Mouse (Mus musculus) brain, adult 2 months (tissue): ENCODE measurements at regions not wholly inside any gene's neighbourhood (a gene's known extent, or its start where the extent isn't known, plus 50 kb on each side); places are given as distances from the start of the nearest gene placed in this dataset.

Source experiments
- DNase-seq: peaks from one replicate; pipeline ENCODE4 v3.0.0; 2011; ENCODE audit warnings: low read depth, low spot score

DNA sequence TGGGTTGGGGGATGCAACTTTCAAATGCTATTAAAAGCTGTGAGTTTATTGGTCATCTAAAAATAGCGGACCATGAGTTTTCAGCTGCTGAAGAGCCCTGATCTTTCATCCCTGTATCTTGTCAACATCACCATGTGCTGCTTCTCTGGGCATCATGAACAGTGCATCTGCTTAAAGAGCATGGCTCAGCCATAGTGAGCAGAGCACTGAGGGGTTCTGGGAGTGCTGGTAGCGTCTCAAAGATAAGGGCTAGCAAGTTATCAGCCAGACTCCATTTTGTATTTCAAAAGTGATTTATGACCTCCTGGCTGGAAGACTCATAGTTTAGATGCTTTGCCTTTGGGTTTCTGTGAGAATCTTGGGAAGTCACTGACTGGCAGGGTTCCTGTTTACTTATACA is 173.5 kb upstream of the Itga4 start:
- DNase-seq, result no peak

DNA sequence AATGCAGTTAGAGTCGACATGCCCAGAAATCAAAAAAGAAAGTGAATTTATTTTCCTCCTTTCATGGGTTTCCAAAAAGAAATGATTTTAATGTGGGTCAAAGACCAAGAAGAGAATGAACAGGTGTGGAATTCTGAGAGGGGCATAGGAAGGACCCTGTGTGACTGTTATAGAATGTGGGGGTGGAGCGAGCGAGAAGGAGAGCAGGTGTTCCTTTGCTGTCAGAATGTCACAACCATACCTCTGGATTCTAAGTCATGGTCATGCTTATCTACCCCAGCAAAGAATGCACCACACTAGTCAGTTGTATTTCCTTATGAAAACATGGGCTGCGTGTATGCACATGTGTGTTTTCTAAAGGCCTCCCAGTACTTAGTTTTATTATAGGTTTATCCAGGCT is 168.9 kb upstream of the Itga4 start:
- DNase-seq, result no peak

DNA sequence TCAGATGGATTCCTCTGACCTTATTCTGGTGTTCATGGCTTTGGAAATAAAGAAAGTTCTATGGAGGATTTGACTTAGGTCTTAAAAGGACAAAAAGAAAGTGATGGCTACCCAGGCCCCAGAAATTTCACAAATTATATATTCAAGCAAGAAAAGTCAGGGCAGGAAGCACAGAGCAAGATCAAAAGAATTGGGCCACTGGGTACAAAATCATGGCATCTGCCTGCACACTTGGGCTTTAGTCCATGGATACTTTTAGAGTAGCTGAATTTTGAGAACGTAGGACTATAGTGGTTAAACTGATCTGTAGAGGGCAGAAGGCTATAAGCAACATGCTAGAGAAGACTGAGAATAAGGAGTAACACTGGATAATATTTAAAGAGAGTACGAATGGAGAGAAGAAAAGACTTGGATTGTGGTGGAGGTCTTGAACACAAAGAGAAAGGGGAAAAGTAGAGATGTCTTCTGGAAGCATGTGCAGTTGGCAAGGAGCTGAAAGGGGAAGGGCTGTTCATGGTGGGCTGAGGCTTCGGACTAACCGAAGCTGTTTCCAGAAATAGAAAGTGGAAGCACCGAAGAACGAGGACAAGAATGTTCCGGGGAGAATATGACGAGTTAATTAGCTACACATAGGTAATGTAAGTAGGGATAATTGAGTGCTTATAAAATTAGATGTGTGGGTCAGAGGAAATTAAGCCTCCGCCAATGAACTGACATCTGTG is 168.2 kb upstream of the Itga4 start:
- DNase-seq, result no peak

DNA sequence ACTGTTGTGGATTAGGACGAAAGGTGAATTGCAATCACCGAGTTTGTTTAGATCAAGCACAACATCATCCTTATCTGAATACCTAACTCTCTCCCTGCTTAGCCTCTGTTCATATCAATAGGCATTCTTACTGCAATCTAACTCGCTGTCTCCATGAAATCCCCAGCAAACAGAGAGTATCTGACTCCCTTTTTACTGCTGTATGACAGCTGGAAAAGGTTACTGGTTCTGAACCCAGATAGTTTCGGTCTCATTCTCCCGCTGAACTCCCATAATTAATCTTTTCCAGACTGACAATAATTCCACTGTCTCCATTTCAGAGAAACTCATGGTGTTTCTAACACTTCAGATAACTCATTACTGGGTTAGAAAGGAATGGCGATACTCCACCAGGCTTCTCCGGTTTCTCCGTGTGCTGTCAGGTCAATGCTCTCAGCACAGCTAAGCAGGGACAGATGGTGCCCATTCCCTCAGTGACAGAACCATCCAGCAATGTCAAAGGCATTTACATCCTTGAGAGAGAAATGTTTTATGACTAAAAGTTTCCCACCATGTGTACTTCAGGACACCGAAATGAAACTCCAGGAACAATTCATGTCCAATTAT is 167.5 kb upstream of the Itga4 start:
- peak; percentile 45 for DNase-seq

DNA sequence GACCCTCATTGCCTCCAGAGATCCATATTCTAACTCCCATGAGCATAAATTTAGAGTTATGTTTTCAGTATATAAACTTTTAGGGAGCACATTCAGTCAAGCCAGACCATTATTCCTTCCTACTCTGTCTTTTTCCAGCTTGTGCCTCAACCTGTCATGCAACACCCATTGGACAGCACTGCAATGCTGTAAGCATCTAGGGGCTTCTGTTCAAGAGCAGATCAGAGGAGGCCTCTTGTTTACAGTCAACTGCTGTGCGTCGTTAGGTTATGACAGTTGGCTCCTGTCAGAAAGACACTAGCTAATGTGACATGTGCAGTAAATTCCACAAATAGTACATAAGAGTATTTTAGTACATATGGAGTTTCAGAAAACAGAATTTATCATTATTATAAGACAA is 165.0 kb upstream of the Itga4 start:
- no peak for DNase-seq

DNA sequence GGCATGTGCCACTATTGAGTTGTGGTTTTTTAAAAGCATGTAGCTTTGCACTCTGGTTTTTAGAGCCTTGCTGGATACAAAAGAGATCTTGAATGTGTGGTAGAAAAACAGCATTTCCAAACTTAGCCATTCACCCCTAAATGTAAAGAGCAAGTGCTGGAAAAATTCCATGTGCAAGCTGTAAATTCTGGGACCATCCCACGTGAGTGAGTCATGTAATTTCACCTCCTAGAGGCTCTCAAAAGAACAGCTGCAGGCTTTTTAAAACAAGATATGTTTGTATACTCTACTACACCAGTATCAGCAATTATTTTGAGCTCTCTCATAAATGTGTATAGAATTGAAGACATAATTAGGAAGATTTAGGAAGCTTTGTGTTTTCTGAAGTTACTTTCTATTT is 160.9 kb upstream of the Itga4 start:
- DNase-seq, result peak; percentile 91

DNA sequence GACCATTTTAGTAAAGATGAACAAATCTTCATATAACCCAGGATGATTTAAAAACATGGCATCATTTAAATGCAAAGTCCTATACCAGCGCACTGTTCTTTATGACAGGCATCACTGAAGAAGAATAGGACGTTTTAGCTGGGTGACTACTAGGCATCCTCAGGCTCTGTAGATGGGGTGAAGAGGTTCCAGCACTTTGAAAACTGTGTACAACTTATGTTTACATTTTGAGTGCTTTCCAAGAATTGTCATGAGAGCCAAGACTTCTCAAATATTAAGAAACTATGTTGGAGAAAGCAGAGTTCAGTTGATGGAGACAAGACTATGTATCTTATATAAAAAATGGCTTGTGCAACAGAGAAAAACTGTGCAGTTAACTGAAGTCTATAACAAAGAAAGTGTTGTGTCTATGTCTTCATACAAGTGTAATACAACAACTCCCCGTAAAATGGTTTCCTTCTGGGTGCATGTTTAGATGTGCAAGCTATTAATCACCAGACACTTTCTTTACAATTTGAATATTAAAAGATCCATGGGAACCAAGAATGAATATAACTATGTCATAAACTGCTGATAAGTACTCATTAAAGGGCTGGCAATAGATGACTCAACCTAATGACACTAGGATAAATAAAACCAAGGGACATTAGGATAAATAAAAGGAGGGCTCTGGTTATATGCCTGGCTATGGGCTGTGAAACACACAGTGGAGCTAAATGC is 158.5 kb upstream of the Itga4 start:
- DNase-seq, result no peak

DNA sequence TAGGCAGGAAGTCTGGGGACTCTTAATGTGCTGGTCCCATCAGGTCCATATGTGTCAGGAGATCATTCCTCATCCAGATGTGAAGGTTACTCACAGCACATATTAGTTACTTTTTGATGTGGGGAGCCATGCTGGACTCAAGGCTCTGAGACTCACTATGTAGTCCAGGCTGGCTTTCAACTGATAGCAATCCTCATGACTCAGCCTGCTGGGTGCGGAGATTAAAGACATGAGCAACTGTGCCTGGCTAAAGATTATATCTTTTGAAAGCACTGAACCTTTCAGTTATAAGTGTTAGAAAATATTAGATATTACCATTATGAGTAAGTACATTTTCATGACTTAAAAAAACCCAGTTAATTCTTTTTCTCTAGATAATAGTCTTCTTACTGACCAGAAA is 155.6 kb upstream of the Itga4 start:
- DNase-seq, result no peak

DNA sequence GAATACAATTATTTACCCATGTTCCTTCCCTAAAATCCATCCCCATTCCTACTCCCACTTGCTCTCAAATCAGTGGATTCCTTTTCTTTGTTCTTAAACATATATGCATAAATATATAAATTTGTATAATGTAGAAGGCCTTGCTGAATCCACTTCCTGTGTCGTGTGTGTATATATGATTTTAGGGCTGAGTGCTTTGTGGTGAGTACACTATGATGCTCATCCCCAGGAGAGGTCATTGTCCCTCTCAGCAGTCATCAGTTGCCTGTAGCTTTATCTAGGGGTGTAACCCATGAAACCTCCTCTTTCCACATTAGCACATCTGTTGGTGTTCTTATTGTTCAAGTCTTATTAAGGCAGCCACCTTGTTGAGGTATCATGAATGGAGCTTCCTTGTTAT is 143.6 kb upstream of the Itga4 start:
- no peak for DNase-seq

DNA sequence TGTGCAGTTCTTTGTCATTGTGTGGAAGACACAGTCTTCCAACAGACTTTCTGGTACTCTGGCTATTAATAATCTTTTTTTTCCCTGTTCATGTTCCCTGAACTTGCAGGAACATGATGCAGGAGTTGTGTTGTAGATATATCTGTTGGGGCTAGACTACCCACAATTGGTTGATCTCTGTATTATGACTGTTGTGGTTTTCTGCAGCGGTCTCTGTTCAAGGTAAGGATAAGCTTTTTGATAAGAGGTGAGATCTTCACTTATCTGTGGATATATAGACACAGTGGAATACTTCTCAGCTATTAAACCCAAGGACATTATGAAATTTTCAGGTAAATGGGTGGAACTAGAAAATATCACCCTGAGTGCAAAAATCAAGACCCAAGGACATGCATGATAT is 143.2 kb upstream of the Itga4 start:
- no peak for DNase-seq

DNA sequence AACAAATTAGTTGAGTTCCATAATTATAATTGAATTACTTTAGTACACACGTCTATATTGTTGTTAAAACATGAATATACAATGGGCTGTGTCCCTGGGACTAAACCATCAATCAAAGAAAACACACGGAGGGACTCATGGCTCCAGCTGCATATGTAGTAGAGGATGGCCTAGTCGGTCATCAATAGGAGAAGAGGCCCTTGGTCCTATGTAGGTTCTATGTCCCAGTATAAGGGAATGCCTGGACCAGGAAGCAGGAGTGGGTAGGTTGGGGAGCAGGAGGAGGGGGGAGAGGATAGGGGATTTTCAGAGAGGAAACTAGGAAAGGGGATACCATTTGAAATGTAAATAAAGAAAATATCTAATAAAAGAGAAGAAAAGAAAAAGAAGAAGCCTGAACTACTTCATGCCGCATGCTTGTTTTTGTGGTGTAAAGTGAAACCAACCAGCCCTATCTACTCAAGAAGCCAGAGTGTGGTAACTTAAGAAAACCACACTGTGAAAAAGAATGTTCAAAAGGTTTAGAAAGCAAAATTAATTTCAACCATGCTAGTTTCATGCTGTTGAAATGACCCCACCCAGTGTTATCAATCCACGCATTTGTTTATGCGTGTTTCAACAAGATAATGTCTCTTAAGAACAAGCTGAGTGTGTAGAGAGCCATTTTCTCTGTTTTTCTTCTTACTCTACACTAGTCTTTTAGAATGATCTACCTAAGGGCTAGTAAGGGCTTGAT is 134.4 kb upstream of the Itga4 start:
- no peak for DNase-seq

DNA sequence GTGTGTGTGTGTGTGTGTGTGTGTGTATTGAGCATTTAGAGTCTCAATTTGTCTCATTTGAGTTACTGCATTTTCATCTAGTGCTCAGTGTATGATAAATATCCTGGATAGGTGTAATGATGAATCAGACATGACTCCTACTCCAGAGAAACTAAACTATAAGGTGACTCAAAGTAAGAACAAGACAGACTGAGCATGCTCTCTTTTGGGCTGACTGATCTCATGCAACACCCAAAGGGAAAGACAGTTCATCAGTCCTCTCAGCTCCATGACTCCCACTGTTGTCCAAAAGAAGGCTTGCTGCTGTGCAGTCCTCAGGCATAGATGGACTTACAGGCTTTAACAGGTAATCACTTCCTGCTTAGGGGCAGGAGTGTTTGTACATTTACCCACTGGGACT is 132.7 kb upstream of the Itga4 start:
- DNase-seq, result peak; percentile 16

DNA sequence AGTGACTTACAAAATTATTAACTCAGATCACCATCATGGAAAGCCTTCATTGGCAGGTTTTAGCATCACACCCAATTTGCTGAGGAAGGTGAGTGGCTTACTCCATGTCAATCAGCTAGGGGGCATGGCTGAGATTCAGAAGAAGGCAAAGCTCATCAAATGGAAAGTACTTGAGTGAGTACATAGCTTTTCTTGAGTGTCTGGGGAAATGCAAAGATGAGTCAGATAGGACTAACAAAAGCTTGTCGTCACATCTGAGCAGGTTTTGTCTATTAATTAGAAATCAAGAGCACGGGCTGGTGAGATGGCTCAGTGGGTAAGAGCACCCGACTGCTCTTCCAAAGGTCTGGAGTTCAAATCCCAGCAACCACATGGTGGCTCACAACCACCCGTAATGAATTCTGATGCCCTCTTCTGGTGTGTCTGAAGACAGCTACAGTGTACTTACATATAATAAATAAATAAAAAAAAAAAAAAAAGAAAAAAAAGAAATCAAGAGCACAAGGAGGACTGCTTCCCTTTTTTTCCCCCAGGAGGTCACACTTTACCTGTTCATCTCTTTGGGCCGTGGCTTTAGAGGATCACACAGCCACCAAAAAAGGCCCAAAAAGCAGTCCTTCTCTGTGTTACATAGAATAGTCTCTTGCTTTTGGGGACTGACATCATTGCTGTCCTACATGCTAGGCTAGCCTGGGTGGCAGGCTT is 130.8 kb upstream of the Itga4 start:
- DNase-seq, result no peak

DNA sequence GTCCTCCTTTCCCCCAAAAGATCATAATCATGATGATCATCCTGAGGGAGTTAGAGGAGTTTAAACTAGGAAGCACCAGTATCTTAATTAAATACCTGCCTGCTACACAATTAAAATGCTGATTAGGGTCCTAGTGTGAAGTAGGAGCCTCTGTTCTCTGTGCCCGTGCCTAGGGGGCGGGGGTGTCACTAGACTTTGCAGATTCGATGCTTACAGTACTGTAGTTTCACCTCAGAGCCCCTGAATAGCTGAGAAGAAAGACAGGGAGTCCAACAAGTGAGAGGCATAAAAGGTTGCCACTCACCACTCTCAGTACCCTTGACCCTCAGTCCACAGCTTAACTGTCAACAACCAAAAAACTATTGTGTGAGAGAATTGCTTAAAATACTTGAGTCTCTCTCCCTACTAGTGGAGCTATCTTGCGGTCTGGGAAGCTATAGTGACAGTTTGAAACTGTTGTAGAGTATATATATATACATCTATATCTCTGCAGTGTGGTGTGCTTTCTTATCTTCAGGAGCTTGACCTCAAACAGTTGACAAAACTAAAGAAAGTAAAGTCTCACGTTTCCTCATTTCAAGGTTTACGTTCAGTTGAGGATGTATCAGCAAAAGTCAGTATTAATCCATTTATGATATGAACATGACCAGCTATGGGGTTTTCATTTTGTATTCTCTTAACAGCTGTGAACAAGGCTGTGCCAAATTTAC is 128.9 kb upstream of the Itga4 start:
- no peak for DNase-seq

DNA sequence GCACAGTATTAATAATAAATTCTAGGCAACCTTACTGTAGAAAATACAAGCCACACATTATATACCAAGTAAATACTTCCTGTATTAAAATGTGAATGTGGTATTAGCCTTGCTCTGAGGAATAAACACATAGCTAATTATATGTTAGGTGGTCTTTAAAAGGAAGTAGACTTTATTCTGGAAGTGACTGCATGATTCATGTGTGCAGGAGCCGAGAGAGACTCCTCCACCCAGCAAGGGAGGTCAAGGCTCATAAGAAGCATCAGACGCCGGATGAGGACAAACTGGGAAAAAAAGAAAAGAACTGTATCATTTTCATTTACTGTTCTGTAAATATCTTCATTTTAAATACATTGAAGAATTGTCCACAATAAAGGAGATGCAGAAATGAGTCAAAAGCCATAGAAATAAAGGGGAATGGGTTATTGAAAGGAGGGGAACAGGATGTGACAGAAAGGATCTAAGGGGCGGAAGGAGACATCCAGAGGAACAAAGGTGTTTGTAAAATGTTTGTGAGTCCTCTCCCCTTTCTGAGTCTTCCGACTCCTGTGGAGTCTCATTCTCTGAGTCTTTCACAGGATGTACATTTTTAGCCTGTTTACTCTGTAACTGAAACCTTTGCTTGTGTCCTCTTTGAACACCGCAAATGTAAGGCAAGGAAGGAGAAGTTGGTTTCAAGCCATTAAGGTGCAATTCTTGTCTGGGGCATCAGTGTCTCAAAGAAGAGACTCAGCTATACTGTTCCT is 128.1 kb upstream of the Itga4 start:
- DNase-seq, result no peak

DNA sequence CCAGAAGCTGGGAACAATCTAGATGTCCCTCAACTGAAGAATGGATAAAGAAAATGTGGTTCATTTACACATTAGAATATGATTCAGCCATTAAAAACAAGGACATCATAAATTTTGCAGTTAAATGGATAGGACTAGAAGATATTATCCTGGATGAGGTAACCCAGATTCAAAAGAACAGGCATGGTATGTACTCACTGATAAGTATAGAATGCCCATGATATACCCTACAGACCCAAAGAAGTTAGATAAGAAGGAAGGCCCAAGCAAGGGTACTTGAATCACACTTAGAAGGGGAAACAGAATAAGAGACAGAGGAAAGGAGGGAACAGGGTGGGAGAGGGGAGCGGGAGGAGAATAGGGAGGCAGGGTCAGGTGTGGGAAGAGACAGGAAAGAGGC is 127.4 kb upstream of the Itga4 start:
- no peak for DNase-seq

DNA sequence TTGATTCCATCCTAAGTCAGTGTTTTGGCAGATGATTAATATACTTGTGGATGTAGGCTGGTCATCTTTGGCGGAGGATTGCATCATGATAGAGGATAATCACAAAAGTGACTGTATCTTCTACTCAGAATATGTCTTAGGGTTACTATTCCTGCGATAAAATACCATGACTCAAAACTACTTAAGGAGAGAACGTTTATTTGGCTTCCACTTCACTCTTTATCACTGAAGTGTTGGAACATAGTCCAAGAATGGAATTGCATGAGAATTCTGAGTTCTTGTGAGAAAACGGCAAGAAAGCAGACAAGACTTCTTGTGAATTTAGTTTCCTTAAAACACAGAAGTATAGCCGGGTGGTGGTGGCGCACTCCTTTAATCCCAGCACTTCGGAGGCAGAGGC is 124.6 kb upstream of the Itga4 start:
- peak; percentile 13 for DNase-seq

DNA sequence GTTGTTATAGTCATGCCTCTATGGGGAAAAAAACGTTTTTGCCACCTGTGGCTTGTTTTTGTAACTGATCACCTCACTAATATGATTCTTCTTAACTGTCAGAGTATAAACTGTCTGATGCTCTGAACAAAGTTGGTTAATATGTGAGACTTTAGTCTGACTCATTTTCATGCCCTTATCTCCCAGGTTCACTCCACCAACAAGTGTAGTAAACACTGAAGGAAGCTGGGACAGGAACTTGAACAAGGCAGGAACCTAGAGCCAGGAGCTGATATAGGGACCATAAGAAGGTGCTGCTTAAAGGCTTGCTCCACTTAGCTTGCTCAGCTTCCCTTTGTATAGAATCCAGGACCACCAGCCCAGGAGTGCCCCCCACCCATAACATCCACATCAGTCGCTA is 124.0 kb upstream of the Itga4 start:
- no peak for DNase-seq

DNA sequence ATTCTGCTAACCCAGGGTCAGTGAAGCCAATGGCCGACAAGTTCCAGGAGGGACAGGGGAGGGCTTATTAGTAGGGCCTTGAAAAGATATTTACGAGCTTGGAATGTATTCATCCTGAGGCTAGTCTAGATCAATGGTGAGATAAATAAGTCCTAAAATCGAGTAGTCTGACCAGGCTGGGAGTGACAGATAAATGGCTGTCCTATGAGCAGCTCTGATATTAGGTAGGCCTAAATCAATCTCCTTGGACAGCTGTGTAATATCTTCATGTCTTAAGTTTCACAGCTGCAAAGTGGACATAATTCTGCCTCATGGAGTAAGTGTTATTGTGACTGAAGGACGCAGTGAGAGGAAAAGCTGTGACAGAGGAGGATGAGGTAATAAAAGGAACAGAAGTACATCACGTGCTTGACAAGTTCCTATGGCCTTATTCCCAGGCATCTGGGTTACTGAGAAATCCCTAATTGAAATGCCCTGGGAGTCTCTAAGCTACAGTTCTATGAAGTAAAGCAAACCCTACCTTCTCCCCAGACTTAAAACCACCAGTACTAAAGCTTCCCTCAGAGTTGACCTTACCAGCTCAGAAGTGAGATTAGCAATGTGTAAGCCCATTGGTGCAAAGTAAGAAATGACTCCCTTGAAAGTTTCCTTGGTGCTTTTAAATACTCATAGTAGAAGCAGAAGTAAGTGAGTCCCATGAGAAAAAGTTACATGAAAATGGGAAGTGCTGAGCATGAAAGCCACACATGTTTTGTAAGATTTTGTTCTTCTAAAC is 123.3 kb upstream of the Itga4 start:
- DNase-seq, result no peak

DNA sequence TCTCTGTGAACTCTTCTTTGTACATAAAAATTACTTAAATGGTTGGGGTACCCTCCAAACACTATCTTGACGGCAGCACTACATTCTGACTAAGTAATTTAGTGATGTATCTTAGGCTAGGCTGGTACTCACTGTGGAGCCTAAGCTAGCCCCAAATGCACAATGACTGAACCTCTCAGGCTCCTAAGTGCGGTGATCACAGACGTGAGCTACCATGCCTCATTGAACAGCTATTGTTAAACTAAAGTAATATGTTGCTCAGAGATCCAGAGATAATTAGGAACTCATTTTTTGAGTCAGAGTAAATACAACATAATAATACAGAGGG is 122.7 kb upstream of the Itga4 start:
- no peak for DNase-seq
